Mouse (Mus musculus) embryo, embryonic 10 days (tissue): ENCODE data around the gene Prkce.

ENCODE experiments used
- DNase-seq: peaks from one replicate; pipeline ENCODE4 v3.0.0-alpha.2; 2015; ENCODE audit warnings: low spot score

Prkce gene

DNA sequence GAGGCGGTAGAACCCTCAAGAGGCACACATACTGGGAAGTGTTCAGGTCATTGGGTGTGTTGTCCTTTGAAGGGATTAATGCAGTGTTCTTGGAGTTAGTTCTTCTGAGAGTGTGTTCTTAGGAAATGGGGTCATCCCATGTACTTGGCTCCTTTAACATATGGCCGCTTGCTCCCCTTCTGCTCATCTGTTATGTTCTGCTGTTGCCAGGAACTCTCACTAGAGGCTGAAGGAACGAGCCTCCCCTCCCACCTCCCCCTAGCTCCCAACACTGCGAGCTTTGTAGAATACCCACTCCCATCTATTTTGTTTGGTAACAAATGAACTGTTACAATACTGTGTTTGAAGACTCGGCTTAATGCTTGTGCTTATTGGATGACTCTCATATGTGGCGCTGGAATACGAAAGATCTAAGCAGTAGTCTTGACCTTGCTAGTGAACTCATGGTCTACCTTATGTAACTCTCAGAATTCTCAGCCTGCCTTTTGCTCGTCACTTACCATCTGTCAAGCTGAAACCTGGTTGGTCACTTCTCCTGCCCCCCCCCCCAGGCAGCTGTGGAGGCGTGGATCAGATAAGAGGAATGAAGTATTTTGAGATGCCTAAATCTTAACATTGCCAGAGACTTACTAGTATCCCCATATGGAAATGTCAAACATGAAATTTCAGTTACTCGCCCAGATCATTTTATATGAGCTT, 58.1 kb downstream of the Prkce start:
- DNase-seq = no peak

DNA sequence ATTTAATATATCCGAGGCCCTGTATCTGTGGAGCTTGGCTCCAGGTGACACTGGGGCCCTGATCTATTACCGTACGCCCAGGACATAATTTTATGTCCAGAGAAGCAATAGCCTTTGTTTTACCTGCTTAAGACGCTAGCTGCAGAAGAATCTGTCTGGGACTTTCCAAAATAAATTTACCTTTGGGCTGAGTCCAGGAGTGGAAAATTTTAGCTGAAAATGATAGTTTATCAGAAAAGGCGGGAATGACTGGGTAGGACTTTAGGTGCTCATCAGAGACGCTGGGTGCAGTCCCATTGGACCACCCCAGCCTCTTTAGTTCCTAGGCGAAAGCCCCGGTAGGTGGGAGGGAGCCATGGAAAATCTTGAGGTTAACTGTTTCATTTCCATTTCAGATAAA, 58.6 kb downstream of the Prkce start:
- no peak for DNase-seq

DNA sequence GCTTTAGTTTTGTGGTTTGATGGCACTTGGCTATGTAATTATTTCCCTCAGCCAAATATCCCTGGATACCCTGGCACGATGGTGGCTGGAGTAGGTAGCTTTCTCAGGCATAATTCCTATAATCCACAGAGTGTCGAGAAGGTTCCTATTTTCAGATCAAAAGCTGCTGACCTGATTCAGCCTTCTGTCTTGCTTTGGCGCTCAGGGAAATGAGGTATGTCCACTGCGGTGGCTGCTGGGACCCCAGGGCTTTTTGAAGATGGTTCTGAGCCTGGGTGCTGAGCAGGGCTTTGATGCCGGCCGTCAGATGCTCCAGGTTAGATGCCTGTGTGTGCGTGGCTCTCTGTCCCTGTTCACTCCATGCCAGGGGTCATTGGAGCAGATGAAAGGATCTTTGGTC, 59.0 kb downstream of the Prkce start:
- no peak for DNase-seq

DNA sequence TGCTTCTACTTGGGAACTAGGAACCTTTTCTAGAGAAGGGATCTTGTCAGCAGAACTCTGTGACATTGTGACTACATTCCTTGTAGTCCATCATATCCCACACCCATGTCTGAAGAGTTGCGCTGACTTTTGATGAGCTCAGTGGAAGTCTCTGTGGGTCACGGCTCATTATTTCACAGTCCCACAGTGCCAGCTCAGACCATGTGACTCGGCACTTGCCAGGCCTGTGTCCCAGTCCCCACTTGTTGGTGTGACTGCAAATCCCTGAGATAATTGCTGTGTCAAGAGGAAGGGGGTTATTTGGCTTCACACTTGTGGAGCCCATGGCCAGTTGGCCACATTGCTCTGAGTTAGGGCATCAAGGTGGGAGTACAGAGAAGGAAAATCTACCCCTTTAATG, 59.8 kb downstream of the Prkce start:
- DNase-seq = no peak

DNA sequence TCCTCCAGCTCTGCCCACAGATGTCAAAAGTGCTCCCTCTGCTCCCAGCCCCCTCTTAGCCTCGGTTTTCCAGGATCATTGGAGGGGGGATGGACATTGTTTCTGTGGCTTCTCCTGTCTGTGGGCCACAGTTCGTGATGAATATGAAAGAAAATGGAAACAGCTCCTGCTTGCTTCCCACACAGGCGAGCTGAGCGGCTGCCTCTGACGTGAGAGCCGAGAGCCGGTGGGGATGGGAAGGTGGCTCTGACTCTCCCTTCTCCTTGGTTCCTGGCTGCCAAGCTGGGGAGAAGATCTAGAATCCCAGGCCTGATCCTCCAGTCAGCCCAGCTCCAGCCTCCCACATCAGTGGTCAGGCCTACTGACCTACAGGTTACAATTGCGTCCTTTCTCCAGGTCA, 61.3 kb downstream of the Prkce start:
- no peak for DNase-seq

DNA sequence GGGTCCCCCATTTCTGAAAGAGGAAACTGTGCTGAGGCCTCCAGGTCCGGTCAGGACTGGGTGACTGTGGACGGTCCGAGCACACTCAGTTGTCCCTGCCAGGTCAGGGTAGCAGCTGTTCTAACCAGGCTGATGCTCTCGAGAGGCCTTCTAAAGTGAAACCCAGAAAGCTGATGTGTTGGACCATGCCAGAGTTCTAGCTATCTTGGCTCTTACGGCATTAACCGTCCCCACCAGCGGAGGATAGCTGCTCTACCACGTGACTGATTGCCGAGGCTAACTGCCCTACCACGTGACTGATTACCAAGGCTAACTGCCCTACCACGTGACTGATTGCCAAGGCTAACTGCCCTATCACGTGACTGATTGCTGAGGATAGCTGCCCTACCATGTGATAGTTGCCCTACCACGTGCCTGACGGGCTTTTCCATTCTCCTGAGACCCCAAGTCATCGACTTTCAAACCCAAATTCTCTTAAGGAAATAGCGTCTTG, 62.6 kb downstream of the Prkce start:
- no peak for DNase-seq

DNA sequence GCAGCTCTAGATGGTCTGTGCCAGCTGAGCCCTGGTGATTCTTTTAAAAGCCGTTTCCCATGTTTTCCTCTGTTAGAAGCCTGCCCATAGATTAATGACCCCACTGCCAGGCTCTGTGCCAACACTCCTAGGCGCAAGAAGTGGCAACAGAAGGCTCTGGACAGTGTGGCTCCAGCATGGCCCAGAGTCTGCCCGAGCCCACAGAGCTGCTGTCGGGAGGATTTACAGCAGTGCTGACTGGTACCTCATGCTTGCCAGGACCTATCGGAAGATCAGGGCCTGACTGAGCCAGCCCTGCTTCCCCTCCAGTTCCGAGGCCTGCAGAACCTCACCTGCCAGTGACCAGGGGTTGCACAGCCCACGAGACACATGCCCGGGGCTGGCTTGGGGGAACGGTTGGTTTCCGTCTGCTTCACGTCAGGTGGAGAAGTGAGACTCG, 64.2 kb downstream of the Prkce start:
- no peak for DNase-seq

DNA sequence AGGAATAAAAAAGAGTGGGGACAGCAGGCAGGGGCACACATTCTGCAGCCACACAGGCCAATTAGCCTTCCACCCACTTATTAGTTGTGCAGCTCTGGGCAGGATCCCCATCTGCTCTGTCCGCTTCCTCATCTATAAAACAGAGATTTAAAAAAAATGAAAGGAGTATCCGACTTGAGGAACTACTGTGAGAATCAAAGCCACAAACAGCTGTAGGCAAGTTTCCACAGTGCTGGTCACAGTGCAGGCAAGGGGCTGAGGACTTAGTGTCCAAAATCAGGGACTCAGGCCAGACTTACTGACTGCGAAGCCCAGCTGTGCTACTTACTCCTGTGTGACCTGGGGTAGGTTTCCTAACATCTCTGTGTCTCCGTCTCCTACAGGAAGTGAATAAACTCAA, 64.7 kb downstream of the Prkce start:
- no peak for DNase-seq

DNA sequence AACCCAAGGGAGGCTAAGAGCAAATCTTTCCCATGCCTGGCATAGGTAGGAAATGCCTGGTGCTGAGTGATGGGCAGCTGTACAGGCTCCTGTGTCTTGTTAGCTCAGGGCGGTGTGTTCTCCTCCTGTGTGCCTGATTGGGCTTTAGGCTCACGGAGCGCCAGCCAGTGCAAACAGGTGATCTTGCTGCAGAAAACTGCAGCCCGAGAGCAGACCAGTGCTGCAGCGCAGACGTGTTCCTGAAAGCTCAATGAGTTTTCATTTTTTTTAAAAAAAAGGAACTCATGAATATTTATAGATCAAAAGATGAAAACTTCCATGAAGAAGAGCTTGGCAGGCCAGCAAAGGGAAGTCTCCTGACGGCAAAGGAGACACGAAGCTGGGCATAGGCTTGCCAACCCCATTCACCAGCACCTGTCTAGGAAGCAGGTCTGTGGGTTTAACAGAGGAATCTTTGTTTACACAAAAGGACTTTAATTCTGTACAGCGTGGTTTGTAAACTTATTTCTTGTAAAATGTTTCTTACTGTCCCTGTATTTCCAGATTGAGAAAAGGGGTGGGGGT, 67.1 kb downstream of the Prkce start:
- no peak for DNase-seq

DNA sequence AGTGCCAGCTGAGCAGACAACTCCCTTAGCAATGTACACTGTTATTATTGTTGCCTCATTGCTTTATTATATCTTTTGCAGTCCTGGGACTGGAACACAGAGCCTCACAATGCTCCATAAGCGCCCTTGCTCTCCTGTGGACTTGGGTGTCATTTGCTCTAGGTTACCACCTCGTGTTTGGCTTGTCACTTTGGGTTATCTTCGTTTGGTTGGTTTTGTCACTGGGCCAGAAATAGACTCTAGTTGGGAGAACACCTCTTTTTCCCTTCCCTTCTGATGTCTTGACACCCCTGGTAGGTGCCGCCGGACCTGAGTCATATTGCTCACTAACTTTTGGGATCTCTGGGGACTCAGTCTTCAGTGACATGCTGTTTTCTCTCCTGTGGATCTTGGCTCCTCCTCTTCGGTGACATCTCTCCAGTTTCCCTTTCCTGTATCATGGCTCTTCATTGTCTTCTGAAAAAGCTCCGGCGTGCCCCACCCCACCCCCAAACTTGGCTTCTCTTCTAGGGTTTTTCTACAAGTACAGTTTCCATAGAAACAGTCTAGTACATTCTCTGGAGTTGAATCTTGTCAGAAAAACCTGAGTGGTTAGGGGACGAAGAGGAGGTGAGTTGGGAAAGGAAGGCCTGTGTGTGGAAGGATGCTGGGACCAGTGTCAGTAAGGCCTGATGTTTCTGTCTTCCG, 68.6 kb downstream of the Prkce start:
- DNase-seq = no peak

DNA sequence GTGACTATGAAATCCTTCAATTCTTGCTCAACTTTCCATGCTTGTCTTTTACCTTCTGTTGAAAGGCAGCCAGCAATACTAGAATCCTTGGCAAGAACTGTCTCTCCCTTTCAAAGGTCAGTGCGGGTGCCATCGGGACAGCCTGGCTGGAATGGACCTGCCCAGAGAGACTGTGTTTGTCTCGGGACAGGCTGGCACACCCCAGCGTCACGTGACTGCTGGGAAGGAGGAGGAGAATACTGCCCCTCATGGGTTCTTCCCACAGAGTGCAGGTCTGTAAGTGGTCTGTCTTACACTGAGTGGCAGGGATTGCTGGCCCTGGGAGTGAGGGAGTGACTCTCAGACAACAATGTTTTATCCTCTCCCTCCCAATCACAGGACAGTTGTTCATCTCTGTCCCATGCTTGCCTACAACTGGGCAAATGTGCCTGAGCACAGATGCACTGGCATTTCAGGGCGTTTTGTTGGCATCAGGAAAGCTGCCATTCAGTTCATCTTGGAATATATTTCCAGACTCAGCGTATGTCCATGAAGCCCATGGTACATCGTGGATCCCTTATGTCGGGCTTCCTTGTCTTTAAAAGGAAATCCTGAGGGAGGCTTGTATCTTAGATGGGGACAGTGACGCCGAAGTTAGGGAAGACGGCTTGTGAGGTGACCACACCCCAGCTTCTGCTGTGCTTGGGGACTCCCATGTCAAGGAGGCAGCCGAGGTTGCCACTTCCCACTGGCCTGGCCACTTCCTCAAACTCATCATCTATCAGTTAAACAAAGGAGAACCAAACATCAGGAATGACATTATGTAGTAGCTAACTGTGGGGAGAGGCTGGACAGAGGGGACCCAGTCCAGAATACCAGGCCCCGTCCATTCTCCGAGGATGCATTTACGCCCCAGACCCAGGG, 69.5 kb downstream of the Prkce start:
- no peak for DNase-seq

DNA sequence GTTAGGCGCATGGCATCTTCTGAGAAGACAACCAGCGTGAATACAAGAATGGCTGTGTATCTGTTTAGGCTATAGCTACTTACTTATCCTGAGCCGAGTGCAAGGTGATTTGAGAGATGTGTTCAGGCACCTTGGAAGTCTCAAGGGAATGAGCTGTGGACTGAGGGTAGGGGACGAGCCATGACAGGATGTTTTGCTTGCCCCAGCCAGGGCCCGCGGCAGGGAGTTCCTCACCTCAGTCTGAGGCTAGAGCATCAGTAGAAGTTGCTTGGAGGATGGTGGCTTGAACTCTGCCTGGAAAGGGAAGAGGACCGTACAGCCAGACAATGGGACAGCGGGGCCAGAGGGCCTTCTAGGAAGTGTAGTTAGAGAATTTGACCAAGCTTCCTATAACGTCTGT, 74.7 kb downstream of the Prkce start:
- no peak for DNase-seq

DNA sequence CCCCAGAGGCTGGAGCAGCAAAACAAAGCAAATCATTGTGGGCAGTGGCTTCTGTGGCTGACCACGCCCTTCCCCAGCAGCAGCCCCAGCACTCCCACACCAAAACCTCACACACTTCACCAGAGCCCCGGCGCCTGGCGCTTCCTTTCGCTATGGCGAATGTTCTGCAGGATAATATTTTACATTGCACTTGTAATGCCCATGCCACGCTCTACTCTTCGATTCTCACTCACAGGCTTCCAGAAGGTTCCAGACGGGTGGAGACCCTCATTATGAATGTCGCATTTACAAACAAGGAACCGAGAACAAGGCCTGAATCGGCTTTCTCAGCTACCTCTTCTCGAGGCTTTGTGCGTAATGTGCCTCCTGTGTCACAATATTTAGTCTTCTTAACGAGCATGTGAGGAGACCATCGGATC, 75.5 kb downstream of the Prkce start:
- DNase-seq = no peak

DNA sequence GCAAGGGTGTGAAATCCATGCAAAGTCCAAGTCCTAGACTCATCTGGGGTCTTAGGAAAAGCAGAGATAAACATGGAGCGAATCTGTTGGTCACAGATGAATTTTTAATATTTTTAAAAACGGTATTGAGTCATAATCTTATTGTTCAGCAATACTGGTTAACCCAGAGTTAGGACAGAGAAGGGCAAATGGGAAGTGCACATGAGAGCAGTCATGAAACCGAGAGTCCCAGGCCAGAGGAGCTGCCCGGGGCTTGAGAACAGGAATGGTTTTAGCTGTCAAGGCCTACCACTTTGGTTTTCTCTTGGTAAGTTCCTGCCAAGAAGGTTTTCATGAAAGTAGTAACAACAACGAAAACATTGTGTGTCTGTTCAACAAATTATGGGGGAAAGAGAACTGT, 76.8 kb downstream of the Prkce start:
- no peak for DNase-seq

DNA sequence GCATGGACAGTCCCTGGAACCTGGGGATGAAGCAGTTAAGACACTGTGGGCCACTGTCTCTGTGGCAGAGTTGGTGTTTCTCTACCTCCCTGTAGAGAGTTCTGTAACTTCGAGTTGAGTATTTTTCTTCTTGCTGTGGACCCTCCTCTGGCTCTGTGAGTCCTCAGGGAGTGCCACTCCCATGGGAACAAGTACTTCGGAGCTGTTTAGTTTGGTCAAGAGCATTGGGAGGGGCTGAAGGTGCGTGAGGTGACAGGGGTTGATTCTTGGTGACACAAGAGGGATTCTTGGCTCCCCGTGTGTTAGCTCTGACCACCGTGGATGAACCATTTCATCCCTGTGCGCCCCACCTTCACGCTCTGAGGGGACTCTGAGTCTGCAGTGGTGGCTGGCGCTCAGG, 81.2 kb downstream of the Prkce start:
- DNase-seq = no peak

DNA sequence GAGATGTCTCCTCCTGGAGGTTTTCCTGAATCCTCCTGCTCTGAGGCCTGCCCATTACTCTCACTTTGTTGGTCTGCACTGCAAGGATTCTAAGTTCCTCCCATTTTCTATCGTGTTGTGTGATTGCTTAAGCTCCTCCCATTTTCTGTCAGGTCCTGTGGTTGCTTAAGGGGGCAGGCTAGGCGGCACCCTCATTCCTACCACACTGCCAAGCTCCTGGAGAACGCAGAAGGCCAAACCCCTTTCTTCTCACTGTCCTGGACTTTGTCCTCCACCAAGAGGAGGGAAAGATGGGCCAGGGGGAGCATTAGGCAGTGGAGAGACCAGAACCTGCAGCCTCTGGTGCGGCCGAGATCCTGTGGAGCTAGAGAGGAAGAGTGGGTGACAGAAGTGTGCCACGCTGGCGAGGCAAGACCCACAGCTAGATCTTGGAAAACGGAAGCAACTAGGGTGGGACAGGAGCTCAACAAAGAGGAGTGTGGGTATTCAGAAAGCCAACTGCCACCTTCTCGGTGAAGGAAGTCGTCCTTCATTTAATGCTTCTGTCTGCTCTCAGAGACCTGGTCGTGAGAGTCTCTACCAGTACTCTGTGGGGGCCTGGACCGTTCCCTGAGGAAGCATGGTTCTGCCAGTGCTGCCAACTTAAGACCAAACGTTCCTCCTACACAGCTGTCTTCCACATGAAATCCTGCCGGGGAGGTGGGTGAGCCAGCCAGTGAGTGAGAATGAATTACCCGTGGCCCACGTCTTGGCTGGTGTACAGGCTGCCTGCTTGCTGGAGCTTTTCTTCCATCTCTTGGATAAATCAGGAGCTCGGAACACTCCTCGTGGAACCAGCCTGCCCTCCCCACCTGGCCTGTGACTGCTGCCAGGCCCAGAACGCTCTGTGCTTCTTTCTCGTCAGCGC, 82.2 kb downstream of the Prkce start:
- no peak for DNase-seq

DNA sequence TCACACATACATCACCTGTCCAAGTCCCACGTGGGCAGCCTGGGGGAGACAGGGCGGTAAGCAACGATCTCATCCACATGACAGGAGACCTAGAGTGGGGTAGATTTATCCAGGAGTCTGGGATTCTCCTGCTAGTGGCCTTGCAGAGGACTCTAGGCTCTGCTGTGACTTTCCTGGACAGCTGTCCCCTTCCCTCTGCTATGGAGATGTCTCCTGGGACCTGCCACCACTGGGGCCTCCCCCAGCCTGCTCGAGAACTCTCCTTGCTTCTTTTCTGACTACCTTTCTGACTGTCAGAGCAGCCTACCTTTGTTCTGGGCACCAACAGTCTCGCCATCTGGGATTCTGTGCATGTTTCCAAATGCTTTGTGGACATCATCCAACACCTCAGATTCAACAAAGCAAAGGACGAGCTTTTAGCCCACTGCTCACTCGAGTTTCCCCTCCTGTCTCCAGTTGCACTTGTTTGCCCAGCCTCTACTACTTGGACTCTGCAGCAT, 82.9 kb downstream of the Prkce start:
- no peak for DNase-seq

DNA sequence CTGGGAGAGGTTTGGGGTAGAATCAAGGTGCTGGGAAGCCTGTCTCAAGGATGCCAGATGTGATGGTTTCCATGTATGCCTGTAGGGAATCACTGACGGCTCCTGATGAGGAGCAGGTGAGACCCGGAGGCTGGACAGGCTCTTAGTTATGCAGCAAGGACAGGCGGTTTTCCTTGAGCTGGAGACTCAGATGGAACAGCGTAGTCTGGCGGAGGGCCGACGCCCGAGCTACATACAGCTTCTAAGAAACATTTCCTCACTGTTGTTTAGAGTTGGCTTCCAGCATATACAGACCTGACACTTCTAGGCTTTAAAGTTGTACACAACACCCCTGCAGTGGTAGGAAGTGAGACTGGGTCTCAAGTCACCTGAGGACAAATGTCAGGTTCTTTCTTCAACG, 86.3 kb downstream of the Prkce start:
- DNase-seq = no peak

DNA sequence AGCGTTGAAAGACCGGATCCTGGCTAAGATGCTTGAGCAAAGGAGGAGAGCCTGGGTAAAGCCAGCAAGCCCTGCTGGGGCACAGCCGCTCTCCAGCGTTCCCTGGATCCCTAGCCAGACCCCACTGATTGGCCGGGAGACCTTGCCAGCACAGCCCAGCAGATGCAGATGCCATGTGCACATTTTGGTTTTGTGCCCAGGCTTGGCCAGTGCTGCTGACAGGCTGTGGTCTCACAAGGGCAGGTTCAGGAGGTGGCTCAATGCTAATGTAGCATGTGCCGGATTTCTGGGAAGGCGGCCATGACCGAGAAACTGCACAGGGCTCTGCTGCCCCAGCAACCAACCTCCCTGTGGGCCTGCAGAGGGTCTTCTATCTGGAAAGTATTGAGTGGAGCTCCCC, 86.7 kb downstream of the Prkce start:
- DNase-seq = no peak

DNA sequence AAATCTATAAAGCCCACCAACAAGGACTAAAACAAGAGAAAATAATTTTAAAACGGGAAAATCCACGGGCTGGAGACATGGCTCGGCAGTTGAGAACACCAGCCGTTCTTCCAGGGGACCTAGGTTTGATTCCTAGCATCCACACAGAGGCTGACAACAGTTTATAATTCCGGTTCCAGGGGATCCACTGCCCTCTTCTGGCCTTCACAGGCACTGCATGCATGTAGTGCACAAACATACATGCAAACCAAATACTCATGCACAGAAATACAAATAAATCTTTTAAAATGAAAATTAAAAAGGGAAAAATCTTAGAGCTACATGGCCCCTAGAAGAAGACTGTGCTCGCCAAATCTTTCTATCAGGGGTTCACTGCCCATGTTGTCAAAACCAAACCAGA, 87.4 kb downstream of the Prkce start:
- DNase-seq = no peak

DNA sequence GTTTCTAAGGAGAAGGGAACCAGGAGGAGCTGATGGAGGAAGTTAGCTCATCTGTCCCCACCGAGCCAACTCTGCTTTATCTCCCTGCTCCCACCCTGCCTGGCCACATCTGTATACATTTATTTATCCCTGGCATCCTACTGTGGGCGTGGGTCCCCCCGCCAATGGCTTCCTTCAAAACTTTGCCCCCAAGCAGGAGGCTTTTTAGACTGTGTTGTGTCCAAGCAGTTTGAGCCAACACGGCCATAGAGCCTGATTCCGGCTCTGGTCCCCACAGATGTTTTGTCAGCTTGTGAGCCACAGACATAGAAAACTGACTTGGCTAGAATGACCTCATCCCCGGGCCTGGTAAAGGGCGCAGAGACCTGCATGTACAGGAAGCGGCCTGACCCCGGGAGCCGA, 89.1 kb downstream of the Prkce start:
- DNase-seq = no peak
